In genomic region chr5:35057582-35057981, GRCm38 (mm10) we compare ENCODE assay signal across 10 mouse cellular contexts. TPM values are rescaled to one million over a fixed set of nuclear protein-coding genes. Genes with fewer than 3 reads are reported as not detected.
DNase-seq lines count a peak whose midpoint lies in the region; ATAC-seq and TF ChIP-seq lines count a peak whose summit lies in the region.
"Had no signal": no experiment of that assay in that cellular context is flagged by ENCODE, and none has a peak within 500 bp of the region (broad histone marks: within the 10 kb centered on the region; RNA-seq: fewer than 3 reads in every experiment).

No protein-coding gene starts in this region.

- H3K27me3 ChIP-seq in cerebellum, adult 2 months (ENCODE audit: control insufficient read depth, insufficient read depth, low read length): no peaks in the 10 kb centered on the region
- H3K27me3 ChIP-seq in lung, embryonic 15.5 days: peaks cover 29% of the 10 kb centered on the region
- peaks cover 37% of the 10 kb centered on the region for H3K27me3 ChIP-seq in limb, embryonic 11.5 days (ENCODE audit: control insufficient read depth, insufficient read depth, low read length)
- H3K27me3 ChIP-seq in small intestine, adult 2 months (ENCODE audit: control insufficient read depth, insufficient read depth, low read length): 0 out of 2 replicates have a peak, but pooled peaks cover 3% of the 10 kb centered on the region

- TF ChIP-seq POLR2A in cerebellum, adult 2 months (IDR thresholded peaks at IDR 0.05; ENCODE audit: borderline replicate concordance, insufficient read depth, low read length): no peak
- TF ChIP-seq POLR2A in small intestine, adult 2 months (IDR thresholded peaks at IDR 0.05; ENCODE audit: low read depth, low read length): no peak

- no peak for ATAC-seq in lung, embryonic 15.5 days (ENCODE audit: borderline replicate concordance, extremely low read depth, low FRiP score, low TSS enrichment)
- ATAC-seq in limb, embryonic 11.5 days (ENCODE audit: insufficient number of reproducible peaks, low FRiP score, low TSS enrichment, low read depth): 0 out of 2 replicates have a peak, but pooled peaks have one; percentile 27

- peak overlapping the region; percentile 96 for H3K4me2 ChIP-seq in lung, embryonic 15.5 days
- peak overlapping the region; percentile 97; the same call in 1 of the 2 replicates for H3K4me2 ChIP-seq in limb, embryonic 11.5 days (ENCODE audit: low read depth, severe bottlenecking)

- H3K4me3 ChIP-seq in cerebellum, adult 2 months (replicated peaks; ENCODE audit: insufficient read depth, low read depth, low read length): peak overlapping the region; percentile 70
- peak overlapping the region; percentile 56 for H3K4me3 ChIP-seq in lung, embryonic 15.5 days
- peak overlapping the region; percentile 51 for H3K4me3 ChIP-seq in limb, embryonic 11.5 days (ENCODE audit: low read depth, low read length)
- H3K4me3 ChIP-seq in small intestine, adult 2 months (ENCODE audit: low read depth, low read length): peak overlapping the region; percentile 61; the same call in 1 of the 2 replicates

- no peaks in the 10 kb centered on the region for H3K9me3 ChIP-seq in lung, embryonic 15.5 days
- H3K9me3 ChIP-seq in limb, embryonic 11.5 days (ENCODE audit: control insufficient read depth, low read length): no peaks in the 10 kb centered on the region

- no peaks in the 10 kb centered on the region for H3K36me3 ChIP-seq in lung, embryonic 15.5 days
- no peaks in the 10 kb centered on the region for H3K36me3 ChIP-seq in limb, embryonic 11.5 days (ENCODE audit: control insufficient read depth, insufficient read depth, low read length)
- H3K36me3 ChIP-seq in small intestine, adult 2 months (ENCODE audit: control insufficient read depth, insufficient read depth, low read length): no peaks in the 10 kb centered on the region

- no peak overlapping the region for H3K27ac ChIP-seq in cerebellum, adult 2 months (ENCODE audit: insufficient read depth, low read length)
- H3K27ac ChIP-seq in lung, embryonic 15.5 days: no peak overlapping the region
- no peak overlapping the region for H3K27ac ChIP-seq in limb, embryonic 11.5 days (replicated peaks; ENCODE audit: low read depth, low read length)
- no peak overlapping the region for H3K27ac ChIP-seq in small intestine, adult 2 months (ENCODE audit: insufficient read depth, low read depth, low read length)
- H3K27ac ChIP-seq: macrophage had no signal

- peak in 1 of 2 experiments; percentile 35 for DNase-seq in cerebellum, adult 2 months
- DNase-seq in cerebellum, adult 18-20 months: no peak
- no peak for DNase-seq in lung, postnatal 25 days (ENCODE audit: low spot score)
- peak; percentile 43 for DNase-seq in limb, embryonic 11.5 days (ENCODE audit: low spot score)
- no peak for DNase-seq in urinary bladder, adult 18-20 months (ENCODE audit: low spot score in 2 of 2)
- DNase-seq in ovary, postnatal 36 days (ENCODE audit: low spot score): no peak
- DNase-seq: thymus, postnatal 4 days had no signal

- 11% methylated on average over 4 of the region's 4 CpGs for WGBS in cerebellum, adult 2 months
- 29% methylated on average over 4 of the region's 4 CpGs for WGBS in lung, embryonic 15.5 days
- WGBS in limb, embryonic 11.5 days: 24% methylated on average over 4 of the region's 4 CpGs
- WGBS in small intestine, adult 2 months: 9% methylated on average over 4 of the region's 4 CpGs

- TF ChIP-seq CTCF in cerebellum, adult 2 months (IDR thresholded peaks at IDR 0.05; ENCODE audit: borderline replicate concordance, insufficient read depth, low read depth, low read length): no peak
- no peak for TF ChIP-seq CTCF in small intestine, adult 2 months (IDR thresholded peaks at IDR 0.05; ENCODE audit: extremely low read depth, insufficient read length, insufficient replicate concordance, low read depth, low read length)

- H3K4me1 ChIP-seq in cerebellum, adult 2 months (ENCODE audit: control insufficient read depth, insufficient read depth, low read length): peaks cover 6% of the 10 kb centered on the region
- H3K4me1 ChIP-seq in lung, embryonic 15.5 days: peaks cover 18% of the 10 kb centered on the region
- H3K4me1 ChIP-seq in limb, embryonic 11.5 days (ENCODE audit: control insufficient read depth, insufficient read depth, low read length): no peaks in the 10 kb centered on the region
- H3K4me1 ChIP-seq in small intestine, adult 2 months (ENCODE audit: control insufficient read depth, insufficient read depth, insufficient read length, low read length): peaks cover 15% of the 10 kb centered on the region

- H3K9ac ChIP-seq in lung, embryonic 15.5 days: peak overlapping the region; percentile 50
- H3K9ac ChIP-seq in limb, embryonic 11.5 days (ENCODE audit: low read length): no peak overlapping the region

RNA-seq across cellular contexts. Expression of gene Dok7, which starts 1.0 kb away (rescaled TPM):
- polyA plus RNA-seq in cerebellum, adult 2 months (2012; rRNA removed): 17.3 and 19.0 TPM in 2 replicates
- 1.6 and 2.6 TPM in 2 replicates for polyA plus RNA-seq in lung, embryonic 15.5 days (2015; fragmentation: Nextera tagmentation; extraction: Ambion mirVana)
- 0.45 and 0.48 TPM in 2 replicates for polyA plus RNA-seq in limb, embryonic 11.5 days (2014; fragmentation: Nextera tagmentation; extraction: Ambion mirVana)
- polyA plus RNA-seq in small intestine, adult 2 months (2012; rRNA removed): 1.1 and 2.2 TPM in 2 replicates

RNA-seq across cellular contexts. Expression of gene Hgfac, which starts 16.3 kb away (rescaled TPM):
- polyA plus RNA-seq in cerebellum, adult 2 months (2012; rRNA removed): 0.13 and 0.30 TPM in 2 replicates
- polyA plus RNA-seq in lung, embryonic 15.5 days (2015; fragmentation: Nextera tagmentation; extraction: Ambion mirVana): 0.56 and 1.8 TPM in 2 replicates
- polyA plus RNA-seq in limb, embryonic 11.5 days (2014; fragmentation: Nextera tagmentation; extraction: Ambion mirVana): 0.40 TPM in 1 of 2 replicates, not detected in the other
- polyA plus RNA-seq in small intestine, adult 2 months (2012; rRNA removed): 75.0 and 118 TPM in 2 replicates
- polyA plus RNA-seq: macrophage had no signal

RNA-seq across cellular contexts. Expression of gene Lrpap1, which starts 48.0 kb away (rescaled TPM):
- 112 and 124 TPM in 2 replicates for polyA plus RNA-seq in cerebellum, adult 2 months (2012; rRNA removed)
- 130 and 145 TPM in 2 replicates for polyA plus RNA-seq in lung, embryonic 15.5 days (2015; fragmentation: Nextera tagmentation; extraction: Ambion mirVana)
- polyA plus RNA-seq in limb, embryonic 11.5 days (2014; fragmentation: Nextera tagmentation; extraction: Ambion mirVana): 60.3 and 67.0 TPM in 2 replicates
- 15.4 and 20.8 TPM in 2 replicates for polyA plus RNA-seq in small intestine, adult 2 months (2012; rRNA removed)

Comparison
In these comparisons a context has a peak if more than half of its experiments do, and no peak if none do; other contexts are left out.
1. RNA of gene Hgfac, which starts 16.3 kb away (polyA plus RNA-seq): 75.0 to 118 TPM in small intestine, adult 2 months; 0.56 to 1.8 TPM in lung, embryonic 15.5 days, 0.40 TPM in limb, embryonic 11.5 days and 0.13 to 0.30 TPM in cerebellum, adult 2 months; every median in the first group is over 10 times any median in the second.
2. Peak in every context shown above with its lines, with median percentiles within 50 percentile points of each other: H3K4me3 ChIP-seq.